Mouse (Mus musculus): ENCODE data around the gene Gng2. TPM values are rescaled to one million over a fixed set of nuclear protein-coding genes. Genes with fewer than 3 reads are reported as not detected.

Gng2 gene
- polyA plus RNA-seq, 1 experiment from 2014 or later, result 390 TPM

GRCm38 (mm10) chr14:19974429-19974828 is 3.0 kb downstream of the Gng2 start:
- WGBS, result 40% methylated on average over 5 of the region's 5 CpGs
- Histone ChIP-seq H3K27me3 (no peaks in the 10 kb centered on the region), H3K4me2 (peak overlapping the region; percentile 69), H3K27ac (replicated peaks) (peak overlapping the region; percentile 85), H3K9me3 (no peaks in the 10 kb centered on the region), H3K36me3 (no peaks in the 10 kb centered on the region), H3K9ac (peak overlapping the region; percentile 63), H3K4me1 (replicated peaks) (peaks cover 66% of the 10 kb centered on the region), H3K4me3 (peak overlapping the region; percentile 77)
- no peak for ATAC-seq (ENCODE audit: low FRiP score, low read depth)

- no peak overlapping the region for H3K4me3 ChIP-seq
- 63% methylated on average over 13 of the region's 13 CpGs for WGBS
- H3K27me3 ChIP-seq, result no peaks in the 10 kb centered on the region
- 0 out of 2 replicates have a peak, but pooled peaks cover 4% of the 10 kb centered on the region for H3K36me3 ChIP-seq
- H3K27ac ChIP-seq (replicated peaks), result no peak overlapping the region
- H3K4me2 ChIP-seq, result no peak overlapping the region
- H3K9ac ChIP-seq, result no peak overlapping the region
- no peaks in the 10 kb centered on the region for H3K9me3 ChIP-seq
- peaks cover 70% of the 10 kb centered on the region for H3K4me1 ChIP-seq (replicated peaks)
- ATAC-seq (ENCODE audit: low FRiP score, low read depth), result no peak
Observed at GRCm38 (mm10) chr14:19972316-19973029, 5.0 kb downstream of the Gng2 start.

- Histone ChIP-seq H3K27ac (replicated peaks) (peak overlapping the region; percentile 2; the same call in 1 of the 2 replicates), H3K27me3 (no peaks in the 10 kb centered on the region), H3K4me1 (replicated peaks) (peaks cover 72% of the 10 kb centered on the region), H3K4me2 (peak overlapping the region; percentile 7; the same call in 1 of the 2 replicates), H3K36me3 (0 out of 2 replicates have a peak, but pooled peaks cover 4% of the 10 kb centered on the region), H3K9ac (no peak overlapping the region), H3K4me3 (no peak overlapping the region), H3K9me3 (no peaks in the 10 kb centered on the region)
- ATAC-seq (ENCODE audit: low FRiP score, low read depth), result no peak
- WGBS, result 65% methylated on average over 3 of the region's 3 CpGs
Observed at GRCm38 (mm10) chr14:19970845-19971244, 6.6 kb downstream of the Gng2 start.

- H3K27me3 ChIP-seq, result no peaks in the 10 kb centered on the region
- peaks cover 72% of the 10 kb centered on the region for H3K4me1 ChIP-seq (replicated peaks)
- H3K27ac ChIP-seq (replicated peaks), result peak overlapping the region; percentile 2; the same call in 1 of the 2 replicates
- WGBS, result 66% methylated on average over 6 of the region's 6 CpGs
- 0 out of 2 replicates have a peak overlapping the region, but pooled peaks have one; percentile 7 for H3K4me2 ChIP-seq
- H3K4me3 ChIP-seq, result no peak overlapping the region
- no peak for ATAC-seq (ENCODE audit: low FRiP score, low read depth)
- no peak overlapping the region for H3K9ac ChIP-seq
- H3K9me3 ChIP-seq, result no peaks in the 10 kb centered on the region
- H3K36me3 ChIP-seq, result 0 out of 2 replicates have a peak, but pooled peaks cover 4% of the 10 kb centered on the region
Observed at GRCm38 (mm10) chr14:19970106-19970785, 7.2 kb downstream of the Gng2 start.

GRCm38 (mm10) chr14:19969566-19969965 is 7.9 kb downstream of the Gng2 start:
- no peak overlapping the region for H3K4me2 ChIP-seq
- WGBS, result 91% methylated on average over 1 of the region's 1 CpGs
- 0 out of 2 replicates have a peak, but pooled peaks cover 4% of the 10 kb centered on the region for H3K36me3 ChIP-seq
- no peak overlapping the region for H3K27ac ChIP-seq (replicated peaks)
- H3K9me3 ChIP-seq, result no peaks in the 10 kb centered on the region
- no peaks in the 10 kb centered on the region for H3K27me3 ChIP-seq
- ATAC-seq (ENCODE audit: low FRiP score, low read depth), result no peak
- no peak overlapping the region for H3K4me3 ChIP-seq
- H3K9ac ChIP-seq, result no peak overlapping the region
- H3K4me1 ChIP-seq (replicated peaks), result peaks cover 70% of the 10 kb centered on the region

- Histone ChIP-seq H3K9ac (no peak overlapping the region), H3K27me3 (no peaks in the 10 kb centered on the region), H3K4me1 (replicated peaks) (peaks cover 70% of the 10 kb centered on the region), H3K4me3 (no peak overlapping the region), H3K4me2 (no peak overlapping the region), H3K27ac (replicated peaks) (no peak overlapping the region), H3K9me3 (no peaks in the 10 kb centered on the region), H3K36me3 (0 out of 2 replicates have a peak, but pooled peaks cover 4% of the 10 kb centered on the region)
- WGBS, result 58% methylated on average over 5 of the region's 5 CpGs
- ATAC-seq (ENCODE audit: low FRiP score, low read depth), result no peak
Observed at GRCm38 (mm10) chr14:19969011-19969521, 8.4 kb downstream of the Gng2 start.

GRCm38 (mm10) chr14:19968321-19969010 is 9.0 kb downstream of the Gng2 start:
- H3K9me3 ChIP-seq, result no peaks in the 10 kb centered on the region
- H3K27ac ChIP-seq (replicated peaks), result no peak overlapping the region
- H3K9ac ChIP-seq, result no peak overlapping the region
- H3K4me1 ChIP-seq (replicated peaks), result peaks cover 70% of the 10 kb centered on the region
- H3K4me2 ChIP-seq, result no peak overlapping the region
- H3K4me3 ChIP-seq, result no peak overlapping the region
- 80% methylated on average over 7 of the region's 7 CpGs for WGBS
- 0 out of 2 replicates have a peak, but pooled peaks have one; percentile 12 for ATAC-seq (ENCODE audit: low FRiP score, low read depth)
- H3K27me3 ChIP-seq, result no peaks in the 10 kb centered on the region
- H3K36me3 ChIP-seq, result 0 out of 2 replicates have a peak, but pooled peaks cover 4% of the 10 kb centered on the region

- Histone ChIP-seq H3K4me3 (no peak overlapping the region), H3K36me3 (0 out of 2 replicates have a peak, but pooled peaks cover 4% of the 10 kb centered on the region), H3K27ac (replicated peaks) (no peak overlapping the region), H3K9ac (no peak overlapping the region), H3K4me1 (replicated peaks) (peaks cover 66% of the 10 kb centered on the region), H3K9me3 (no peaks in the 10 kb centered on the region), H3K27me3 (no peaks in the 10 kb centered on the region), H3K4me2 (no peak overlapping the region)
- ATAC-seq (ENCODE audit: low FRiP score, low read depth), result peak; percentile 42; the same call in 1 of the 2 replicates
- 62% methylated on average over 8 of the region's 8 CpGs for whole genome bisulfite sequencing
Observed at GRCm38 (mm10) chr14:19967482-19967881, 9.9 kb downstream of the Gng2 start.

- ATAC-seq (ENCODE audit: low FRiP score, low read depth), result no peak
- Histone ChIP-seq H3K27ac (replicated peaks) (0 out of 2 replicates have a peak overlapping the region, but pooled peaks have one; percentile 21), H3K4me3 (no peak overlapping the region), H3K9me3 (no peaks in the 10 kb centered on the region), H3K4me2 (no peak overlapping the region), H3K27me3 (no peaks in the 10 kb centered on the region), H3K36me3 (peaks cover 9% of the 10 kb centered on the region), H3K4me1 (replicated peaks) (peaks cover 58% of the 10 kb centered on the region), H3K9ac (no peak overlapping the region)
- WGBS, result 27% methylated on average over 5 of the region's 5 CpGs
Observed at GRCm38 (mm10) chr14:19963961-19964505, 13.4 kb downstream of the Gng2 start.

GRCm38 (mm10) chr14:19961924-19962915 is 15.2 kb downstream of the Gng2 start:
- Histone ChIP-seq H3K4me2 (peak overlapping the region; percentile 5; the same call in 1 of the 2 replicates), H3K27me3 (no peaks in the 10 kb centered on the region), H3K36me3 (peaks cover 11% of the 10 kb centered on the region), H3K4me1 (replicated peaks) (peaks cover 47% of the 10 kb centered on the region), H3K4me3 (no peak overlapping the region), H3K9ac (no peak overlapping the region), H3K9me3 (no peaks in the 10 kb centered on the region), H3K27ac (replicated peaks) (peak overlapping the region; percentile 59)
- 51% methylated on average over 15 of the region's 15 CpGs for WGBS
- ATAC-seq (ENCODE audit: low FRiP score, low read depth), result no peak

Data from hindbrain, embryonic 15.5 days (tissue).